Mouse (Mus musculus) lung, adult 2 months (tissue): ENCODE data around the gene Serpine2. TPM values are rescaled to one million over a fixed set of nuclear protein-coding genes. Genes with fewer than 3 reads are reported as not detected.

ENCODE experiments used
- DNase-seq: peaks from one replicate; pipeline ENCODE4 v3.0.0; 2022
- H3K4me1 ChIP-seq: fragments of 200-500 bp; 2 replicates; pipeline ENCODE4 v1.6.1; 2011; ENCODE audit warnings: low read length; ENCODE audit not compliant: control insufficient read depth, insufficient read depth
- H3K4me3 ChIP-seq: fragments of 200-500 bp; replicated peaks from 2 replicates; pipeline ENCODE3; 2011; ENCODE audit warnings: low read depth, mild to moderate bottlenecking, control low read depth, low read length; ENCODE audit errors: extremely low read depth
- CTCF ChIP-seq: fragments of 200-500 bp; IDR thresholded peaks from 2 replicates; pipeline ENCODE4 v1.5.1; 2011; ENCODE audit warnings: mild to moderate bottlenecking, low read length, control low read depth; ENCODE audit not compliant: insufficient read depth
- POLR2A ChIP-seq: fragments of 200-500 bp; IDR thresholded peaks from 2 replicates; pipeline ENCODE4 v1.6.1; 2011; ENCODE audit warnings: low read depth, mild to moderate bottlenecking, control low read depth, low read length, borderline replicate concordance; ENCODE audit errors: extremely low read depth
- WGBS: fragments of 180-500 bp; shearing (Covaris S2); methylation state at CpG from one replicate; pipeline ENCODE4 v1.1.7; 2018; 5-methylcytosine and 5-hydroxymethylcytosine counted together
- polyA plus RNA-seq: library from polyadenylated mRNA; depleted of rRNA; stranded (reverse); fragments of >200 nt; gene quantifications from 2 replicates; pipeline ENCODE4 v1.2.3, GENCODE M21; 2012

Serpine2 gene
- polyA plus RNA-seq, 1 experiment = 107 TPM

DNA sequence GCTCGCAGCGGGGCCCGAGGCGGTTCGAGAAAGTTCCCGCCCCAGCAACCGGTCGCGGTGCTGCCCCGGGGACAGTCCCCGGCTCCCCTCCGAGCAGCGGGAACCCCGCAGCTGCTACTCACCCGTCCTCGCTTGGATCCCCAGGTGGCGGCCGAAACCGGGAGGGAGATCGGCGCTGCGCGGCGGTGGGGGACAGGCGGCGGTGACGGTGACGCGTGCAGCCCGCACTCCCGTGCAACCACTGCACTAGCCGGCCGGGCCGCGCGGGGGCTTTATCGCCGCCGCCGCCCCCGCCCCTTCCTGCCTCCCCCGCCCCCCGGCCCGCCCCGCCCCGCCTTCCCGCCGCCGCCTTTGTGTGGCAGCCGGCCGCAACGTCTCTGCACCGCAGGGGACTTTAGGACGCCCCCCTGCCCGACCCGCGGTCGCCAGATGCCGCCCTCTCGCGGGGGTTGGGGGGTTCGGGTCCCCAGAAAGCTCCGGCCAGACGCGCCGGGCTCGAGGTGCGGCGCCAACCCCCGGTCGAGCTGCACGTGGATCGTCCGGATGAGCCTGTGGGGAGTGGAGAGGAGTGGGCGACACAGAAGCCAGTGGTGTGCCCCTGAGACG, 2.5 kb downstream of the Serpine2 start:
- under 1% methylated on average over 76 of the region's 76 CpGs for WGBS
- Histone ChIP-seq H3K4me1 (peaks cover 12% of the 10 kb centered on the region), H3K4me3 (peak overlapping the region; percentile 67)
- DNase-seq = peak; percentile 10
- TF ChIP-seq POLR2A (peak; percentile 32; the same call in 1 of the 2 replicates), CTCF (no peak)

GRCm38 (mm10) chr1:79857681-79858388, 3.1 kb downstream of the Serpine2 start:
- peak; percentile 44 for DNase-seq
- no peak for TF ChIP-seq CTCF
- TF ChIP-seq POLR2A = no peak
- peaks cover 12% of the 10 kb centered on the region for H3K4me1 ChIP-seq
- H3K4me3 ChIP-seq = peak overlapping the region; percentile 67
- WGBS = 7% methylated on average over 32 of the region's 32 CpGs

GRCm38 (mm10) chr1:79856756-79857155, 4.2 kb downstream of the Serpine2 start:
- H3K4me1 ChIP-seq = peaks cover 12% of the 10 kb centered on the region
- 61% methylated on average over 4 of the region's 4 CpGs for WGBS
- H3K4me3 ChIP-seq = no peak overlapping the region
- no peak for DNase-seq
- TF ChIP-seq POLR2A = no peak
- TF ChIP-seq CTCF = no peak

DNA sequence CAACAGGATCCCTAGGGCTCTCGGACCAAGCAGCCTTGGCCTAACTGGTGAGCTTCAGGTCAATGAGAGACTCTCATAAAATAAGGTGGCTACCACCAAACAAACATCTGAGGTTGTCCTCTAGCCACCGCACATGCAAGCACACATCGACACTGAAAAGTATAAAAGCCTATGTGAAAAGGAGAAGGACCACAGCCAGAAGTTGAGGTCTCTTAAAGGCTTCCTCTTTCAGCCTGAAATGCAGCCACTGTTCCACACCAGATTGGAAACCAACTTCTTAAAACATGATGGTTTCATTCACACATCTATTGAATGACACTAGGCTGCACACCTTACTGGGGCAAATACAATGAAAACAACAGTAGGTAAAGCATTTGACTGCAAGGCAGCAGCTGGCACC, 7.5 kb downstream of the Serpine2 start:
- 86% methylated on average over 3 of the region's 3 CpGs for WGBS
- no peak for TF ChIP-seq CTCF
- TF ChIP-seq POLR2A = no peak
- Histone ChIP-seq H3K4me3 (no peak overlapping the region), H3K4me1 (peaks cover 3% of the 10 kb centered on the region; the same call in 1 of the 2 replicates)
- DNase-seq = no peak

- TF ChIP-seq POLR2A (no peak), CTCF (no peak)
- no peak for DNase-seq
- 58% methylated on average over 10 of the region's 10 CpGs for WGBS
- H3K4me3 ChIP-seq = no peak overlapping the region
- peaks cover 3% of the 10 kb centered on the region; the same call in 1 of the 2 replicates for H3K4me1 ChIP-seq
Observed at GRCm38 (mm10) chr1:79850341-79850740, 10.6 kb downstream of the Serpine2 start.

DNA sequence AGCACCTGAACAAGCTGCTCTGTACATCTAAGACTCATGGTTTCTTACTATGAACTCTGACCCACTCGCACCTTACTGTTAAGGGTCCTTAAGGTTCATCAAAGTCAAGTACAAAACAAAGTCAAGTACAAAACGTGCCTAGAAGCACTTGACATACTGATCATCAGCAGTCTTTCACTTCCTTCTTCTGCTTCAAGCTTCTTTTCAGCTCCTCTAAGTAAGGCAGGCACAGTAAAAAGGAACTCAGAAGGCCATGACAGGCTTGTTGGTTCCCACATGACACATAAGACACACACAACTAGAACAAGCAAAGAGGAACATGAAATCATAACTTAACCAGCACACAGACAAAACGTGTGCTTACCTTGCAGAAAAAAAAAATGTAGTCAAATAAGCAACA, 12.3 kb downstream of the Serpine2 start:
- 61% methylated on average over 3 of the region's 3 CpGs for WGBS
- TF ChIP-seq POLR2A (no peak), CTCF (no peak)

GRCm38 (mm10) chr1:79846891-79847290, 14.1 kb downstream of the Serpine2 start:
- WGBS = 64% methylated on average over 2 of the region's 2 CpGs
- peaks cover 3% of the 10 kb centered on the region; the same call in 1 of the 2 replicates for H3K4me1 ChIP-seq
- TF ChIP-seq CTCF = no peak
- H3K4me3 ChIP-seq = no peak overlapping the region
- no peak for DNase-seq

More for the DNA sequence above, 12.3 kb downstream of the Serpine2 start:
- DNase-seq = no peak
- Histone ChIP-seq H3K4me1 (peaks cover 3% of the 10 kb centered on the region; the same call in 1 of the 2 replicates), H3K4me3 (no peak overlapping the region)

DNA sequence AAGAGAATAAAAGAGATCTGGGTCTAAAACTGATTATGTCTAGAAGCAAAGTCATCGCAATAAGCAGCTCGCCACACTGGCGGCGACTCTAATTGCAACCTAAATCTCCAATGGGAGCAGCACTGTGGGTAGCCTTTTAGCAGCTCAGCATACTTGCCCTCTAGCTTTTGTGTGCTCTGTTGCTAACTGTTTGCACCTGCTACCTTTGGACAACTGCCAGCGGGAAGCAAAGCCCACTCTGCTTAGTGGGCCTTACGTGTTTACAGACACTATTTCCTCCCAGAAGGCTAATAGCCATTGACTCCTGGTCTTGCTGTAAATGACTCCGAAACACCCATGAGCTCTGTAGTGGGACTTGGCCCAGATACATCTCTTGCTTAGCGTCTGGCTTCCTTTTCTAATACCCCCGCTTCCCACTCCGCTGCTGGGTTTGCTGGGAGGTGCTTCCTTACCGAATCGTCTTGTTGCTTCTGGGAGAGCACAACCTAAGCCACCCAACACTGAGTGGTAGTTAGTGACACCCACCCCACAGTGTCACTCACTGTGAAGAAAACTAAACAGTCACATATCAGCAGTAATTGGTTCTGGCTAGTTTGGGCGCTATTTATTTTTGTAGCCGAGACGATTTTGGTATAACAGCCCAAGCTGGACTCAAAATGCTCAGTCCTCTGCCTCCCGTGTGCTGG, 28.1 kb downstream of the Serpine2 start:
- peak; percentile 10 for DNase-seq
- H3K4me1 ChIP-seq = no peaks in the 10 kb centered on the region
- TF ChIP-seq CTCF (no peak), POLR2A (no peak)
- 51% methylated on average over 16 of the region's 16 CpGs for WGBS
- no peak overlapping the region for H3K4me3 ChIP-seq

DNA sequence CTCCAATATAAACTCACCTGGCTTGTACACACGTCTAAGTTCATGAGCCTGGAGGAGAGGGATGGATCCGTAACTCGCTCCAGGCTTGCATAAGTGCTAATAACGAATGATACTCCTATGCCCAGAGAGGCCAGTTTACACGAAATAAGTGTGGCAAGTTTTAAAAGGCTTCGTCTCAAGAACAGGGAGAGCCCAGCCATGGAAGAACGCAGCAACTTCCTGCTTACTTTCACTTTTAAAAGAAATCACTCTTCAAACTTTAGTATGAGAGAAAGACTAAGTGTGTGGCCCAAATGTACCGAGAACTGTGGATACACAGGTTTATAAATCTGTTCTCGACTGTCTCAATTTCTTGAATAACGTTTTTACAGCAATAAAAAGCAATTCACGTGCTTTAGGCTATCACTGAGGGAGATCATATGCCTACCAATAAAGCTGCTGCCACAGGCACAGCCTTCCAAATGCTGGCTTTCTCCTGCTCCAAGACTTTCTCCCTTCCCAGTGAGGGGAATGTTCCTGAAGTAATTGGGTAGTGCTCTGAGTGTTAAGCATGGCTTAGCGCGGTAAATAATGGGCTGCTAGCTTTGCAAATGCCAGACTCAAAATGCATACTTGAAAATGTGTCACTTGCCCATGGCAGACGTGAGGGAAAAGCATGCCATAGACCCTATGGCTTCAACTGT, 36.9 kb downstream of the Serpine2 start:
- TF ChIP-seq POLR2A (no peak), CTCF (no peak)
- DNase-seq = peak; percentile 11
- Histone ChIP-seq H3K4me3 (peak overlapping the region; percentile 21), H3K4me1 (peaks cover 3% of the 10 kb centered on the region; the same call in 1 of the 2 replicates)
- 33% methylated on average over 14 of the region's 14 CpGs for WGBS
